Mouse (Mus musculus) midbrain, embryonic 11.5 days (tissue): ENCODE data around the gene Ch25h. TPM values are rescaled to one million over a fixed set of nuclear protein-coding genes. Genes with fewer than 3 reads are reported as not detected.

Experiments used
- ATAC-seq: fragments of 200-750 bp; cut with Nextera tagmentation; 2 replicates; pipeline ENCODE4 v1.8.0; 2017; ENCODE audit warnings: moderate TSS enrichment, moderate library complexity; ENCODE audit not compliant: low FRiP score
- DNase-seq: peaks from one replicate; pipeline ENCODE4 v3.0.0; 2015; ENCODE audit warnings: low spot score; ENCODE audit errors: missing footprints
- H3K27ac ChIP-seq: fragments of 300-500 bp; sonication (generic); 2 replicates; pipeline ENCODE4 v1.5.1; 2014; ENCODE audit warnings: low read depth, low read length
- H3K27me3 ChIP-seq: fragments of 300-500 bp; sonication (generic); 2 replicates; pipeline ENCODE4 v1.6.1; 2014; ENCODE audit warnings: mild to moderate bottlenecking, low read length, moderate library complexity, mixed read lengths; ENCODE audit not compliant: control insufficient read depth, insufficient read depth
- H3K36me3 ChIP-seq: fragments of 300-500 bp; sonication (generic); 2 replicates; pipeline ENCODE4 v1.6.1; 2014; ENCODE audit warnings: mild to moderate bottlenecking, low read length, moderate library complexity, mixed read lengths; ENCODE audit not compliant: control insufficient read depth, insufficient read depth
- H3K4me1 ChIP-seq: fragments of 300-500 bp; sonication (generic); 2 replicates; pipeline ENCODE4 v1.6.1; 2014; ENCODE audit warnings: low read length; ENCODE audit not compliant: control insufficient read depth, insufficient read depth
- H3K4me2 ChIP-seq: fragments of 300-500 bp; sonication (generic); 2 replicates; pipeline ENCODE4 v1.6.1; 2014; ENCODE audit warnings: mild to moderate bottlenecking, moderate library complexity
- H3K4me3 ChIP-seq: fragments of 300-500 bp; sonication (generic); 2 replicates; pipeline ENCODE4 v1.5.1; 2014; ENCODE audit warnings: low read depth, low read length
- H3K9ac ChIP-seq: fragments of 300-500 bp; sonication (generic); 2 replicates; pipeline ENCODE4 v1.6.1; 2014; ENCODE audit warnings: low read length
- H3K9me3 ChIP-seq: fragments of 300-500 bp; sonication (generic); 2 replicates; pipeline ENCODE4 v1.6.1; 2016; ENCODE audit warnings: low read length; ENCODE audit not compliant: control insufficient read depth
- WGBS: fragments of 180-500 bp; shearing (Covaris S2); extraction: QIAGEN DNeasy Blood & Tissue Kit; methylation state at CpG from one replicate; pipeline ENCODE4 v1.1.7; 2014; 5-methylcytosine and 5-hydroxymethylcytosine counted together
- polyA plus RNA-seq: library from polyadenylated mRNA; unstranded; fragments of >200 nt; fragmentation: Nextera tagmentation; extraction: Ambion mirVana; gene quantifications from 2 replicates; pipeline ENCODE4 v1.2.1, GENCODE M21; 2014

Ch25h gene
- polyA plus RNA-seq, 1 experiment from 2014 or later: 0.66 TPM

DNA sequence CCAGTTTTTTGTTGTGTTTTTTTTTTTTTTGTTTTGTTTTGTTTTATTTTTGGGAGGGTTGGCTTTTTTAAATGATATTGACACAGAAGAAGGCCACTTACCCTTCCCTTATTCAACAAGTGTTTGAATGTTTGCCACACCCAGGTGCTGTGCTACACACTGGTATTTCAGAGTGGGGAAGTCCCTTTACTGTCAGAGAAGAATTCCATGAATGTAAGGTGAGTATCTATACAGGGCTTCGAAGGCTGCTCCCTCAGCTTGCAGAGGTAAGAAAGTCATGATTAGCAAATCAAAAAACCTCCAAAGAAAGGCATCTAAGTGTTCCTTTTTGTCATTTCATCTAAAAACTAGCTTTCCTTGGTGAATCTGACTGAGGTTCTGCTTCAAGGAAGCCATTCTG is 26.1 kb downstream of the Ch25h start:
- no peak for ATAC-seq

DNA sequence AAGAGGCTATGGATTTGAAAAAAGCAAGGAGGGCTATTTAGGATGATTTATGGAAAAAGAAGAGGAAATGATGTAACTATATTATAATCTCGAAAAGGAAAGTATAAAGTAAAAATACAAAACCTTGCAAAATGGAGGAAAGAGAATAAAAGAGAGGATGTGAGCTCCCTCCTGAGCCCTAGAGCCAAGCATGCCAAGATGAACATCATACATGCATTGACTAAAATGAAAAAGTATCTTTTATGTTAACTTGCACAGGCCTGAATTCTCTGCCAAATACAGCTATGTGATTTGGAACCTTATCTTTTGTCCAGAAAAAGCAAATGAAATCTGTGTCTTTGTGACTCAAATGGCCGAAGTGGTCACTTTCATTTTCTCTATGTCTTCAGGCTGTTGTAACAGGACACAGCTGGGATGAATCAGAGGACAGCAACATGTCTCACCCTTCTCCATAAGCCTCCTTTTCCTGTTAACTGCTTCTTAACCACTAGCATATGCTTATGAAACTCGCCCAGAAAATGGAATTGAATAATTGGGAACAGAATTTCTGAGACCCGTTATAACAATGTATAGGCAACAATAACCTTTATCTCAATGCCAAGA is 29.5 kb downstream of the Ch25h start:
- H3K4me3 ChIP-seq: no peak overlapping the region
- H3K4me2 ChIP-seq: no peak overlapping the region
- H3K27me3 ChIP-seq: no peaks in the 10 kb centered on the region
- ATAC-seq (no peak), DNase-seq (no peak)
- no peaks in the 10 kb centered on the region for H3K36me3 ChIP-seq
- H3K9ac ChIP-seq: no peak overlapping the region
- no peaks in the 10 kb centered on the region for H3K9me3 ChIP-seq
- no peak overlapping the region for H3K27ac ChIP-seq
- 75% methylated on average over 4 of the region's 4 CpGs for WGBS
- no peaks in the 10 kb centered on the region for H3K4me1 ChIP-seq

More for the DNA sequence above, 26.1 kb downstream of the Ch25h start:
- Histone ChIP-seq H3K4me2 (no peak overlapping the region), H3K4me3 (no peak overlapping the region), H3K9me3 (no peaks in the 10 kb centered on the region), H3K4me1 (no peaks in the 10 kb centered on the region), H3K27ac (no peak overlapping the region), H3K36me3 (no peaks in the 10 kb centered on the region), H3K27me3 (no peaks in the 10 kb centered on the region), H3K9ac (no peak overlapping the region)
- no peak for DNase-seq
- 93% methylated on average over 1 of the region's 1 CpGs for WGBS

GRCm38 (mm10) chr19:34444785-34445184 is 30.2 kb downstream of the Ch25h start:
- no peak overlapping the region for H3K4me3 ChIP-seq
- H3K4me1 ChIP-seq: no peaks in the 10 kb centered on the region
- no peak overlapping the region for H3K9ac ChIP-seq
- H3K4me2 ChIP-seq: no peak overlapping the region
- no peak overlapping the region for H3K27ac ChIP-seq
- ATAC-seq: no peak
- H3K36me3 ChIP-seq: no peaks in the 10 kb centered on the region
- 86% methylated on average over 3 of the region's 3 CpGs for WGBS
- no peaks in the 10 kb centered on the region for H3K9me3 ChIP-seq
- H3K27me3 ChIP-seq: no peaks in the 10 kb centered on the region
- no peak for DNase-seq

DNA sequence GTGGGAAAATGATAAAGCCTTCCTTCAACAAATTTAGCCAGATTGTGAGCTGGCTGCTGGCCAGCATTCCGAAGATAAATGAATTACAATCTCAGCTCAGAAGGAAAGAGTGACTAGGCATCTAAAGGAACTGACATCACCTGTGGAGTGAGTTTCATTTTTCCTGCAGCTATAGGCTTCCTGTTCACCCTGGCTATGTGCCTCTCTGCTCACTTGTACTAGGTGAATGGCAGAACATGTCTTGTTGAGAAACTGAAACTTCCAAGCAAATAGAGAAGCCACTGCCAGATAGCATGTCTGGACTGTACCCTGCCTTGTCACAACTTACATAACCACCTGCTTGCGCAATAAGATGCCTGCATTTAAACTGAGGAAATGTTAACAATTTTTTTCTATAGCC is 33.0 kb downstream of the Ch25h start:
- Histone ChIP-seq H3K27ac (no peak overlapping the region), H3K9ac (no peak overlapping the region), H3K27me3 (no peaks in the 10 kb centered on the region), H3K9me3 (no peaks in the 10 kb centered on the region), H3K4me1 (no peaks in the 10 kb centered on the region), H3K36me3 (no peaks in the 10 kb centered on the region), H3K4me2 (no peak overlapping the region), H3K4me3 (no peak overlapping the region)
- DNase-seq (no peak), ATAC-seq (no peak)
- whole genome bisulfite sequencing: 87% methylated on average over 2 of the region's 2 CpGs

- no peaks in the 10 kb centered on the region for H3K4me1 ChIP-seq
- no peaks in the 10 kb centered on the region for H3K36me3 ChIP-seq
- no peak overlapping the region for H3K4me3 ChIP-seq
- 78% methylated on average over 5 of the region's 5 CpGs for WGBS
- H3K9me3 ChIP-seq: no peaks in the 10 kb centered on the region
- no peaks in the 10 kb centered on the region for H3K27me3 ChIP-seq
- H3K4me2 ChIP-seq: no peak overlapping the region
- DNase-seq (no peak), ATAC-seq (no peak)
- H3K27ac ChIP-seq: no peak overlapping the region
- no peak overlapping the region for H3K9ac ChIP-seq
Measured at GRCm38 (mm10) chr19:34435197-34435611, 39.8 kb downstream of the Ch25h start.

GRCm38 (mm10) chr19:34431314-34431713 is 43.6 kb downstream of the Ch25h start:
- Histone ChIP-seq H3K27ac (no peak overlapping the region), H3K4me3 (no peak overlapping the region), H3K4me1 (no peaks in the 10 kb centered on the region), H3K9ac (no peak overlapping the region), H3K27me3 (no peaks in the 10 kb centered on the region), H3K9me3 (no peaks in the 10 kb centered on the region), H3K4me2 (no peak overlapping the region), H3K36me3 (no peaks in the 10 kb centered on the region)
- WGBS: 88% methylated on average over 3 of the region's 3 CpGs
- no peak for ATAC-seq
- no peak for DNase-seq

DNA sequence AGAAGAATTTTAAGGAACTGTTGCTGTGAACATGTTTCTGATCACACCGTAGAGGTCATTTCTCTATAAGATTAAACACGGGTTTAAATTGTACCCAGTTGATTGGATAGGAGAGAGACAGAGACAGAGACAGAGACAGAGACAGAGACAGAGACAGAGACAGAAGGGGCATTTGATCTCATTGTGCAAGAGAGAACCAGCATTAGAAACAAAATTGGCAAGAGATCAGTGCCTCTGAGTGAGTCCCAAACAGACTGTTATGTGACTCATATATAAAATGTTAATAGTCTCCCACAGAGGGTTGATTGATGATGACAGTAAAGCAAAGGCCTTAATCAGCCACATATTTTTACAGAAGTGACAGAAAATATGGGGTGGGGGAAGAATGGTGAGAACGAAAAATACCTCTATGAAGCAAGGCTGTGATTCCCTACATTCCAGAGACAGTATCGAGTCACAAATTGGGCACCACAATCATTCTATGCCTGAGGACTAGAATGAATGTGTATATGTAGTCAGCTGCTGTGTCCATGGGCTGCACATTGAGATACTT is 51.1 kb downstream of the Ch25h start:
- H3K4me3 ChIP-seq: no peak overlapping the region
- no peak for ATAC-seq
- H3K9me3 ChIP-seq: no peaks in the 10 kb centered on the region
- no peaks in the 10 kb centered on the region for H3K27me3 ChIP-seq
- no peak overlapping the region for H3K9ac ChIP-seq
- H3K4me1 ChIP-seq: no peaks in the 10 kb centered on the region
- no peaks in the 10 kb centered on the region for H3K36me3 ChIP-seq
- H3K27ac ChIP-seq: no peak overlapping the region
- DNase-seq: no peak
- H3K4me2 ChIP-seq: no peak overlapping the region
- WGBS: 96% methylated on average over 4 of the region's 4 CpGs

Other genes starting within 250 kb of the Ch25h start
- 31.5 and 34.9 TPM in 2 replicates for gene Acta2, start 219.6 kb downstream of the Ch25h start, polyA plus RNA-seq
- 0.36 and 0.81 TPM in 2 replicates for gene Fas, start 184.5 kb downstream of the Ch25h start, polyA plus RNA-seq
- 28.7 and 31.4 TPM in 2 replicates for gene Lipa, start 52.3 kb upstream of the Ch25h start, polyA plus RNA-seq
- gene Ifit2, start 75.5 kb upstream of the Ch25h start, polyA plus RNA-seq: 4.7 and 5.0 TPM in 2 replicates
- 0.50 and 0.78 TPM in 2 replicates for gene Ifit3, start 108.4 kb upstream of the Ch25h start, polyA plus RNA-seq
- 0.22 and 0.33 TPM in 2 replicates for gene Ifit1bl1, start 126.8 kb upstream of the Ch25h start, polyA plus RNA-seq
- gene Ifit3b, start 132.8 kb upstream of the Ch25h start, polyA plus RNA-seq: 0.10 TPM in 1 of 2 replicates, not detected in the other
- 0.25 TPM in 1 of 2 replicates, not detected in the other for gene Ifit1bl2, start 165.6 kb upstream of the Ch25h start, polyA plus RNA-seq
- gene Ifit1, start 165.7 kb upstream of the Ch25h start, polyA plus RNA-seq: 0.36 TPM in 1 of 2 replicates, not detected in the other